Mouse (Mus musculus): ENCODE results near the gene Slc6a8. TPM values are rescaled to one million over a fixed set of nuclear protein-coding genes. Genes with fewer than 3 reads are reported as not detected.

The Slc6a8 gene
- polyA plus RNA-seq, 1 experiment from 2014 or later = 192 TPM

GRCm38 (mm10) chrX:73718271-73718670 lies 45.3 kb downstream of the Slc6a8 start:
- peaks cover 5% of the 10 kb centered on the region for H3K27me3 ChIP-seq
- no peak for TF ChIP-seq CTCF (IDR thresholded peaks at IDR 0.05)
- CTCF ChIA-PET = interaction anchor here (1.3 kb wide), 1 partner anchor 33 kb away, joined by 3 read pairs; no protein-coding TSS in a partner anchor
- ATAC-seq (peak; percentile 18), DNase-seq (ENCODE audit: low read depth, low spot score) (no peak)
- in situ Hi-C loops (cut with MboI; ENCODE audit: low pct_unique_long_range_greater_than_20kb) = no loop called here
- POLR2A ChIA-PET = no interaction called here

- no peak for ATAC-seq
- CTCF ChIA-PET = interaction anchor here (1.3 kb wide), 1 partner anchor 33 kb away, joined by 3 read pairs; no protein-coding TSS in a partner anchor
- H3K27me3 ChIP-seq = peaks cover 5% of the 10 kb centered on the region
- in situ Hi-C loops (cut with MboI; ENCODE audit: low pct_unique_long_range_greater_than_20kb) = no loop called here
- POLR2A ChIA-PET = no interaction called here
- DNase-seq (ENCODE audit: low read depth, low spot score) = no peak
- TF ChIP-seq CTCF (IDR thresholded peaks at IDR 0.05) = no peak
Observed at GRCm38 (mm10) chrX:73718686-73719362, 45.9 kb downstream of the Slc6a8 start.

GRCm38 (mm10) chrX:73730908-73731307 lies 58.0 kb downstream of the Slc6a8 start:
- DNase-seq (ENCODE audit: low read depth, low spot score) = no peak
- ATAC-seq = no peak
- H3K27me3 ChIP-seq = peaks cover 4% of the 10 kb centered on the region
- in situ Hi-C loops (cut with MboI; ENCODE audit: low pct_unique_long_range_greater_than_20kb) = no loop called here
- no peak for TF ChIP-seq CTCF (IDR thresholded peaks at IDR 0.05)
- CTCF ChIA-PET = no interaction called here
- POLR2A ChIA-PET = no interaction called here

Other genes starting within 250 kb of the Slc6a8 start
- gene Trex2, start 237.8 kb upstream of the Slc6a8 start, polyA plus RNA-seq (2021) = not detected
- 23.4 TPM for gene Haus7, start 214.1 kb upstream of the Slc6a8 start, polyA plus RNA-seq (2021)
- 2.2 TPM for gene Bgn, start 189.5 kb upstream of the Slc6a8 start, polyA plus RNA-seq (2021)
- gene Atp2b3, start 170.1 kb upstream of the Slc6a8 start, polyA plus RNA-seq (2021) = 0.03 TPM
- gene Dusp9, start 33.7 kb upstream of the Slc6a8 start, polyA plus RNA-seq (2021) = 0.08 TPM
- gene Pnck, start 13.0 kb upstream of the Slc6a8 start, polyA plus RNA-seq (2021) = 0.18 TPM
- 324 TPM for gene Bcap31, start 43.0 kb downstream of the Slc6a8 start, polyA plus RNA-seq (2021)
- gene Abcd1, start 43.4 kb downstream of the Slc6a8 start, polyA plus RNA-seq (2021) = 13.3 TPM
- gene Plxnb3, start 83.9 kb downstream of the Slc6a8 start, polyA plus RNA-seq (2021) = 0.06 TPM
- 4.0 TPM for gene Srpk3, start 101.3 kb downstream of the Slc6a8 start, polyA plus RNA-seq (2021)
- 275 TPM for gene Idh3g, start 113.7 kb downstream of the Slc6a8 start, polyA plus RNA-seq (2021)
- 194 TPM for gene Ssr4, start 113.9 kb downstream of the Slc6a8 start, polyA plus RNA-seq (2021)
- 30.5 TPM for gene Pdzd4, start 151.8 kb downstream of the Slc6a8 start, polyA plus RNA-seq (2021)
- gene Avpr2, start 219.0 kb downstream of the Slc6a8 start, polyA plus RNA-seq (2021) = 0.05 TPM
- 320 TPM for gene L1cam, start 223.0 kb downstream of the Slc6a8 start, polyA plus RNA-seq (2021)
- gene Arhgap4, start 248.7 kb downstream of the Slc6a8 start, polyA plus RNA-seq (2021) = 1.0 TPM
- gene Naa10, start 248.8 kb downstream of the Slc6a8 start, polyA plus RNA-seq (2021) = 98.0 TPM

All from Patski (cell line).